Mouse (Mus musculus) liver, embryonic 16.5 days (tissue): ENCODE measurements around the gene 1810013L24Rik. TPM values are rescaled to one million over a fixed set of nuclear protein-coding genes. Genes with fewer than 3 reads are reported as not detected.
A peak's percentile ranks its signal among the peaks of the same experiment; 100 is the strongest.

Experiments used
- ATAC-seq: fragments of 200-750 bp; cut with Nextera tagmentation; 2 replicates; pipeline ENCODE4 v1.8.0; 2017; ENCODE audit warnings: low read depth, mild to moderate bottlenecking, moderate number of reproducible peaks, moderate library complexity
- H3K27ac ChIP-seq: fragments of 300-500 bp; sonication (generic); 2 replicates; pipeline ENCODE4 v1.5.1; 2014; ENCODE audit warnings: mild to moderate bottlenecking, low read length
- H3K27me3 ChIP-seq: fragments of 300-500 bp; sonication (generic); 2 replicates; pipeline ENCODE4 v1.6.1; 2014; ENCODE audit warnings: low read depth, low read length, mixed read lengths; ENCODE audit not compliant: control insufficient read depth, insufficient read depth
- H3K36me3 ChIP-seq: fragments of 300-500 bp; sonication (generic); 2 replicates; pipeline ENCODE4 v1.6.1; 2014; ENCODE audit warnings: mild to moderate bottlenecking; ENCODE audit not compliant: control insufficient read depth, insufficient read depth
- H3K4me1 ChIP-seq: fragments of 300-500 bp; sonication (generic); 2 replicates; pipeline ENCODE4 v1.6.1; 2014; ENCODE audit warnings: low read depth, low read length, mixed read lengths; ENCODE audit not compliant: control insufficient read depth
- H3K4me2 ChIP-seq: fragments of 300-500 bp; sonication (generic); 2 replicates; pipeline ENCODE4 v1.6.1; 2014; ENCODE audit warnings: low read depth, low read length, mixed read lengths
- H3K4me3 ChIP-seq: fragments of 300-500 bp; sonication (generic); 2 replicates; pipeline ENCODE4 v1.5.1; 2014; ENCODE audit warnings: low read depth, mild to moderate bottlenecking, low read length
- H3K9ac ChIP-seq: fragments of 300-500 bp; sonication (generic); 2 replicates; pipeline ENCODE4 v1.6.1; 2014; ENCODE audit warnings: low read depth, low read length
- H3K9me3 ChIP-seq: fragments of 300-500 bp; sonication (generic); replicated peaks from 2 replicates; pipeline ENCODE4 v1.6.1; 2016; ENCODE audit warnings: low read length; ENCODE audit not compliant: control insufficient read depth
- WGBS: fragments of 180-500 bp; shearing (Covaris S2); extraction: QIAGEN DNeasy Blood & Tissue Kit; methylation state at CpG from one replicate; pipeline ENCODE4 v1.1.7; 2014; ENCODE audit not compliant: insufficient replicate concordance; 5-methylcytosine and 5-hydroxymethylcytosine counted together
- polyA plus RNA-seq: library from polyadenylated mRNA; unstranded; fragments of >200 nt; fragmentation: Nextera tagmentation; extraction: Ambion mirVana; gene quantifications from 2 replicates; pipeline ENCODE4 v1.2.1, GENCODE M21; 2015

Gene 1810013L24Rik
- polyA plus RNA-seq, 1 experiment from 2014 or later = 10.9 TPM

- ATAC-seq = peak; percentile 30
- Histone ChIP-seq H3K4me1 (peaks cover 27% of the 10 kb centered on the region), H3K4me2 (peak overlapping the region; percentile 100), H3K36me3 (peaks cover 21% of the 10 kb centered on the region), H3K9me3 (no peaks in the 10 kb centered on the region), H3K4me3 (peak overlapping the region; percentile 78), H3K27ac (peak overlapping the region; percentile 100), H3K27me3 (no peaks in the 10 kb centered on the region), H3K9ac (peak overlapping the region; percentile 81)
- 10% methylated on average over 33 of the region's 33 CpGs for WGBS
These were observed 1.0 kb upstream of the 1810013L24Rik start for GRCm38 (mm10) chr16:8828636-8829563.

GRCm38 (mm10) chr16:8830431-8831211 is 721 bp downstream of the 1810013L24Rik start:
- ATAC-seq = peak; percentile 33
- Histone ChIP-seq H3K9me3 (no peaks in the 10 kb centered on the region), H3K4me3 (peak overlapping the region; percentile 99), H3K27ac (peak overlapping the region; percentile 98), H3K4me1 (peaks cover 26% of the 10 kb centered on the region), H3K9ac (peak overlapping the region; percentile 100), H3K36me3 (peaks cover 26% of the 10 kb centered on the region), H3K4me2 (peak overlapping the region; percentile 84), H3K27me3 (no peaks in the 10 kb centered on the region)
- under 1% methylated on average over 73 of the region's 74 CpGs for WGBS

- WGBS = 5% methylated on average over 12 of the region's 12 CpGs
- Histone ChIP-seq H3K9me3 (no peaks in the 10 kb centered on the region), H3K36me3 (peaks cover 28% of the 10 kb centered on the region), H3K4me2 (peak overlapping the region; percentile 84), H3K27ac (peak overlapping the region; percentile 98), H3K4me3 (peak overlapping the region; percentile 99), H3K4me1 (peaks cover 27% of the 10 kb centered on the region), H3K27me3 (no peaks in the 10 kb centered on the region), H3K9ac (peak overlapping the region; percentile 100)
- ATAC-seq = no peak
These were observed 1.3 kb downstream of the 1810013L24Rik start for GRCm38 (mm10) chr16:8831241-8831640.

GRCm38 (mm10) chr16:8836876-8837275 is 7.0 kb downstream of the 1810013L24Rik start:
- H3K9ac ChIP-seq = no peak overlapping the region
- no peak overlapping the region for H3K4me3 ChIP-seq
- H3K4me1 ChIP-seq = peaks cover 32% of the 10 kb centered on the region
- H3K27ac ChIP-seq = peak overlapping the region; percentile 39
- peaks cover 53% of the 10 kb centered on the region for H3K36me3 ChIP-seq
- 78% methylated on average over 1 of the region's 1 CpGs for WGBS
- peak overlapping the region; percentile 18; the same call in 1 of the 2 replicates for H3K4me2 ChIP-seq
- 0 out of 2 replicates have a peak, but pooled peaks have one; percentile 32 for ATAC-seq
- no peaks in the 10 kb centered on the region for H3K27me3 ChIP-seq
- no peaks in the 10 kb centered on the region for H3K9me3 ChIP-seq

- H3K36me3 ChIP-seq = peaks cover 53% of the 10 kb centered on the region
- no peaks in the 10 kb centered on the region for H3K9me3 ChIP-seq
- WGBS = 96% methylated on average over 1 of the region's 1 CpGs
- H3K4me3 ChIP-seq = no peak overlapping the region
- no peak overlapping the region for H3K4me2 ChIP-seq
- peak; percentile 61 for ATAC-seq
- no peaks in the 10 kb centered on the region for H3K27me3 ChIP-seq
- H3K4me1 ChIP-seq = peaks cover 28% of the 10 kb centered on the region
- H3K9ac ChIP-seq = no peak overlapping the region
- 0 out of 2 replicates have a peak overlapping the region, but pooled peaks have one; percentile 29 for H3K27ac ChIP-seq
These were observed 7.7 kb downstream of the 1810013L24Rik start for GRCm38 (mm10) chr16:8837595-8837994.

- Histone ChIP-seq H3K4me2 (no peak overlapping the region), H3K36me3 (peaks cover 53% of the 10 kb centered on the region), H3K4me1 (peaks cover 20% of the 10 kb centered on the region), H3K27me3 (no peaks in the 10 kb centered on the region), H3K27ac (no peak overlapping the region), H3K9me3 (no peaks in the 10 kb centered on the region), H3K9ac (no peak overlapping the region), H3K4me3 (no peak overlapping the region)
- no peak for ATAC-seq
These were observed 9.0 kb downstream of the 1810013L24Rik start for GRCm38 (mm10) chr16:8838921-8839320.

GRCm38 (mm10) chr16:8840557-8840956 is 10.7 kb downstream of the 1810013L24Rik start:
- WGBS = 85% methylated on average over 3 of the region's 3 CpGs
- Histone ChIP-seq H3K27ac (no peak overlapping the region), H3K36me3 (peaks cover 51% of the 10 kb centered on the region), H3K9me3 (no peaks in the 10 kb centered on the region), H3K4me2 (no peak overlapping the region), H3K4me3 (no peak overlapping the region), H3K9ac (no peak overlapping the region), H3K4me1 (peaks cover 20% of the 10 kb centered on the region), H3K27me3 (no peaks in the 10 kb centered on the region)
- ATAC-seq = no peak

- no peaks in the 10 kb centered on the region for H3K27me3 ChIP-seq
- peaks cover 5% of the 10 kb centered on the region for H3K4me1 ChIP-seq
- no peak overlapping the region for H3K4me2 ChIP-seq
- no peak overlapping the region for H3K27ac ChIP-seq
- H3K9me3 ChIP-seq = no peaks in the 10 kb centered on the region
- no peak overlapping the region for H3K9ac ChIP-seq
- no peak for ATAC-seq
- H3K36me3 ChIP-seq = peaks cover 47% of the 10 kb centered on the region
- 82% methylated on average over 10 of the region's 10 CpGs for WGBS
- no peak overlapping the region for H3K4me3 ChIP-seq
These were observed 13.1 kb downstream of the 1810013L24Rik start for GRCm38 (mm10) chr16:8842962-8843361.
